Mouse (Mus musculus) limb, embryonic 13.5 days (tissue): ENCODE data around the gene Zbed4. TPM values are rescaled to one million over a fixed set of nuclear protein-coding genes. Genes with fewer than 3 reads are reported as not detected.

ENCODE experiments used
- ATAC-seq: fragments of 200-750 bp; cut with Nextera tagmentation; 2 replicates; pipeline ENCODE4 v1.8.0; 2017; ENCODE audit warnings: low read depth, moderate number of reproducible peaks, moderate TSS enrichment; ENCODE audit not compliant: low FRiP score
- H3K27ac ChIP-seq: fragments of 300-500 bp; sonication (generic); 2 replicates; pipeline ENCODE4 v1.5.1; 2015; ENCODE audit warnings: inconsistent platforms, mild to moderate bottlenecking, moderate library complexity
- H3K27me3 ChIP-seq: fragments of 300-500 bp; sonication (generic); 2 replicates; pipeline ENCODE4 v1.6.1; 2015; ENCODE audit warnings: mild to moderate bottlenecking, inconsistent platforms
- H3K36me3 ChIP-seq: fragments of 300-500 bp; sonication (generic); 2 replicates; pipeline ENCODE4 v1.6.1; 2015; ENCODE audit warnings: inconsistent platforms, mild to moderate bottlenecking, moderate library complexity
- H3K4me1 ChIP-seq: fragments of 300-500 bp; sonication (generic); 2 replicates; pipeline ENCODE4 v1.6.1; 2015; ENCODE audit warnings: inconsistent platforms
- H3K4me2 ChIP-seq: fragments of 300-500 bp; sonication (generic); replicated peaks from 2 replicates; pipeline ENCODE4 v1.6.1; 2015; ENCODE audit warnings: inconsistent platforms, mild to moderate bottlenecking, moderate library complexity
- H3K4me3 ChIP-seq: fragments of 300-500 bp; sonication (generic); 2 replicates; pipeline ENCODE4 v1.5.1; 2015; ENCODE audit warnings: moderate library complexity, mild to moderate bottlenecking, inconsistent platforms
- H3K9ac ChIP-seq: fragments of 300-500 bp; sonication (generic); 2 replicates; pipeline ENCODE4 v1.6.1; 2015; ENCODE audit warnings: mild to moderate bottlenecking, inconsistent platforms
- H3K9me3 ChIP-seq: fragments of 300-500 bp; sonication (generic); 2 replicates; pipeline ENCODE4 v1.6.1; 2016; ENCODE audit warnings: inconsistent platforms
- WGBS: fragments of 180-500 bp; shearing (Covaris S2); methylation state at CpG from one replicate; pipeline ENCODE4 v1.1.7; 2015; 5-methylcytosine and 5-hydroxymethylcytosine counted together
- polyA plus RNA-seq: library from polyadenylated mRNA; unstranded; fragments of >200 nt; fragmentation: Nextera tagmentation; extraction: Ambion mirVana; gene quantifications from 2 replicates; pipeline ENCODE4 v1.2.1, GENCODE M21; 2015

Gene Zbed4
- polyA plus RNA-seq, 1 experiment from 2014 or later = 18.2 TPM

DNA sequence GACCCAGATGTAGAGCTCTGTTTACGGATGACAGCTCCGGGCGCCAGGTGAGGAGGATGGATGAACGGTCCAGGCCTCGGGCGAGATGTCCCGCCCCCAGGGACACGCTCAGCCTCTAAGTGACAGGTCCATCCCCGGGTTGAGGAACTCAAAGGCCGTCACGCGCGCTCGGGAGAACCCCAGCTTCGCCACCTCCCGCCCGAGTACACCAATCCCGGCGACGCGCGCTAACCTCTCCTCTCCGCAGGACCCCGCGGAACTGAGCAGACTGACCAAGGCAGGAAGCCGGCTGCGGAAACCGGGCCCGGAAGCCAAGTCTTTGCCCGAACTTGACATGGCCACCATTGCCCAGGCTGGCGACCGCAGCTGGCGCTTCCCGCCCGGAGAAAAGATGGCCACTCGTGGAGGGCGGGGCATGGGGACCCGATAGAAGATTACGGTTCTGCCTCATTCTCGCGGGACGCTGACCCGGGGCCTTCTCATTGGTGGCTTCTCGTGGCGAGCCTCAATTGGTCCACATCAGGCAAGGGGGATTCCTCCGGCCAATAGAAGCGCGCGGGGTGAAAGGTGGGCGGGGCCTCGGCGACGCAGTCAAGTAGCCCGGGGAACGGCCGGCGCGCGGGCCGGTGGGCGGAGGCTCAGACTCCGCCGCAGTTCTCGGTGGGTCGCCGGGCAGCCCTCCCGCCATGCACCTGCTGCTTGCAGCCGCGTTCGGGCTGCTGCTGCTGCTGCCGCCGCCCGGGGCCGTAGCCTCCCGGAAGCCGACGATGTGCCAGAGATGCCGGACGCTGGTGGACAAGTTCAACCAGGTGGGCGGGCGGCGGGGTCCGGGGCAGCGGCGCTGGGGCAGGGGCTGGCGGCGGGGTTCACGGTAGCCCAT, 67.8 kb downstream of the Zbed4 start, which contains the start of the genes Alg12 and Creld2:
Alg12 (minus strand) TSS at position 293 of the 880 bp plus-strand sequence.
Creld2 (plus strand) TSS at position 621 of the 880 bp plus-strand sequence.
- peak within 1 kb of the TSS; percentile 86 for H3K4me3 ChIP-seq
- H3K4me1 ChIP-seq = peaks cover 21% of the 10 kb centered on the region
- peaks cover 53% of the 10 kb centered on the region for H3K36me3 ChIP-seq
- H3K27me3 ChIP-seq = no peaks in the 10 kb centered on the region
- H3K4me2 ChIP-seq = peak within 1 kb of the TSS; percentile 94
- no peaks in the 10 kb centered on the region for H3K9me3 ChIP-seq
- ATAC-seq = peak; percentile 98
- under 1% methylated on average over 88 of the region's 88 CpGs for WGBS
- peak within 1 kb of the TSS; percentile 59; the same call in 1 of the 2 replicates for H3K27ac ChIP-seq
- peak within 1 kb of the TSS; percentile 88 for H3K9ac ChIP-seq

DNA sequence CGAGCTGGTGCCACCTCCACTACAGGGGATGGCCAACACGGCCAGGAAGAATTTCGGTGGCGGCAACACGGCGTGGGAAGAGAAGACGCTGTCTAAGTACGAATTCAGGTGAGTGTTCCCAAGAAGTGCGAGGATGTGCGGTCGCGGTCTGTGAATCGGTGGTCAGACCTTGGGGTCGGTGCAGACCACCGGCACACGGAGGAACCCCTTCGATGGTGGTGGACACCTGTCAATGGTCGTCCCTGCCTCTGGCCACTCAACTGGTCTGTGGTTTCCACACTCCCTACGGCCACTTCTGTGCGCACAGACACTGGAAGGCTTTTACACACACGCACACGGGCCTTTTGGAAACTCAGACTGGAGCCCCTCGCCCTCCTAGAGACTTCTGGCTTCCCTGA, 68.4 kb downstream of the Zbed4 start:
- Histone ChIP-seq H3K9me3 (no peaks in the 10 kb centered on the region), H3K27me3 (no peaks in the 10 kb centered on the region), H3K4me2 (peak overlapping the region; percentile 94), H3K4me1 (peaks cover 21% of the 10 kb centered on the region), H3K9ac (peak overlapping the region; percentile 88), H3K4me3 (peak overlapping the region; percentile 86), H3K27ac (no peak overlapping the region), H3K36me3 (peaks cover 53% of the 10 kb centered on the region)
- 2% methylated on average over 23 of the region's 23 CpGs for WGBS
- ATAC-seq = no peak

DNA sequence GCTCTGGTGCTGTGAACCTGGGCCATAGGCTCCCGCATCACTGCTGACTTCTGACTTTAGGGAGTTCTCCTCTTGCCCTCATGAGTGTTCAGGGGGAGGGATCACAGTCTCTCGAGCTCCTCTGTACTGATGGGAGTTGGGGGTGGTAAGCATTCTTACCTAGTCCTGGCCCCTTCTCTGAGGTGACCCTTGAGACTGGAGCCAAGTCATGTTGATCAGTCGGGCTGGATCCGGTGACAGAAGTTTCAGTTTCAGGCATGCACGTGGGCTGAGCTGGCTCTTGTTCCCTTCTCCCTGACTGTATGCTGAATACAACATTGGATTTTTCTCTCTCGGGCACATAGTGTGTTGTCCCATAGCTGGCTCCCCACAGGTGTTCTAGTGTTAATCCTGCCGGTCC, 69.9 kb downstream of the Zbed4 start:
- ATAC-seq = no peak
- Histone ChIP-seq H3K9ac (peak overlapping the region; percentile 88; the same call in 1 of the 2 replicates), H3K4me3 (no peak overlapping the region), H3K27me3 (no peaks in the 10 kb centered on the region), H3K9me3 (no peaks in the 10 kb centered on the region), H3K4me1 (peaks cover 21% of the 10 kb centered on the region), H3K4me2 (no peak overlapping the region; the same call in 1 of the 2 replicates), H3K36me3 (peaks cover 53% of the 10 kb centered on the region), H3K27ac (no peak overlapping the region)
- 85% methylated on average over 7 of the region's 7 CpGs for WGBS

DNA sequence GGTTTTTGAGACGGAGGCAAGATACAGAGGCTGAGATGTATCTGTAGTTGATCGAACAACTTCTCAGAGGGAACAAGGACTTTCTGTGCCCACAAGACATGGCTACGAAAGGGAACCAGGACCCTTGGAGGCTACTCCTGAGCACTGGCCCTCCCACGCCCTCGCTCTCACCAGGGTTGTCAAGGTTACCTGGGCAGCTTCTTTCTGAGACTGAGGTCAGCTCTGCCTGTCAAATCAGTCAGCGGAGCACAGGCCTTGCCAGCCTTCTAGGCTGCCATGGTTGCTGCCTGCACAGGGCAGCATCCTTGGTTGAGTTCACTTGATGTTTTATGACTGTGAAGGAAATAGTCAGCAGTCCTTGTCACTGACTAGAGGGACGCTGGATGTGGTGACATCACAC, 71.1 kb downstream of the Zbed4 start:
- Histone ChIP-seq H3K36me3 (peaks cover 55% of the 10 kb centered on the region), H3K4me2 (no peak overlapping the region), H3K9ac (no peak overlapping the region), H3K9me3 (no peaks in the 10 kb centered on the region), H3K4me1 (peaks cover 21% of the 10 kb centered on the region), H3K27me3 (no peaks in the 10 kb centered on the region), H3K27ac (no peak overlapping the region), H3K4me3 (no peak overlapping the region)
- no peak for ATAC-seq
- WGBS = 93% methylated on average over 7 of the region's 7 CpGs

DNA sequence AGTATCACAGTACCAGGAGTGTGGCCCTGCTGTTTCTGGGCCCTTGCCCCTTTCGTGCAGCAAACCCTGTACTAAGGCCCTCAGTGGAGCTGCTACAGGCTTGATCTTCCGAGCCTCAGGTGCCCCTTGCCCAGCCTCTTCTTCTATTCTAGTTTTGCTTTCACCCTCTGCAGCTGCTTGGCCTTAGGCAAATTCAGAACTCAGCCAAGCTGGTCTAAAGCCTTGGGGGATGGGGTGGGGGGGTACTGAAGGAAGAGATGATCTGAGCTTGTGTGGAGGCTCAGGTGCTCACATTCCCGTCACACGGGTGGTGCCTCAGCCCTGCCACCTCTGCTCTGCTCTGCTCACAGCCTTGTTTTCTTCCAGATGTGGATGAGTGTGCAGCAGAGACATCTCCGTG, 71.9 kb downstream of the Zbed4 start:
- H3K36me3 ChIP-seq = peaks cover 55% of the 10 kb centered on the region
- 92% methylated on average over 5 of the region's 5 CpGs for WGBS
- no peaks in the 10 kb centered on the region for H3K27me3 ChIP-seq
- ATAC-seq = no peak
- H3K9ac ChIP-seq = no peak overlapping the region
- no peaks in the 10 kb centered on the region for H3K9me3 ChIP-seq
- no peak overlapping the region for H3K4me2 ChIP-seq
- no peak overlapping the region for H3K27ac ChIP-seq
- peaks cover 19% of the 10 kb centered on the region for H3K4me1 ChIP-seq
- no peak overlapping the region for H3K4me3 ChIP-seq

DNA sequence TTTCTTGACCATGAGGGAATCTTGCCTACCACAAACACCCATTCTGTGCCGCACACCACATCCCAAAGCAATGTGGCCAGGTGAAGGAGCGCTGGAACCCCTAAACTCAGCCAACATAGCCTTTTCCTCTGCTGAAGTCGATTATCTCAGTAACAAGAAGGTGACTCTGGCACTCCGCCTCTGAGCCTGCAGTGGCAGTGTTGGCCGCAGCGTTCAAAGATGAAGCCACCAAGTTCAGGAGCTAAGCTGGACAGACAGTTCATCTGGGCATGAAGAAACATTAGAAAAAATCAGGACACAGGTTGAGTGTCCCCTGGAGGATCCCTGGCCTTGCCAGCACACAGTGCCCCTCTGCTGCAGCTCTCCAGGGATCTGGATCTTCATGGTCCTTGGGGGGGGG, 76.0 kb downstream of the Zbed4 start:
- H3K9me3 ChIP-seq = no peaks in the 10 kb centered on the region
- no peak overlapping the region for H3K4me2 ChIP-seq
- H3K27ac ChIP-seq = no peak overlapping the region
- peaks cover 6% of the 10 kb centered on the region; the same call in 1 of the 2 replicates for H3K4me1 ChIP-seq
- no peaks in the 10 kb centered on the region for H3K27me3 ChIP-seq
- no peak overlapping the region for H3K9ac ChIP-seq
- H3K4me3 ChIP-seq = no peak overlapping the region
- H3K36me3 ChIP-seq = peaks cover 44% of the 10 kb centered on the region
- ATAC-seq = no peak
- 93% methylated on average over 6 of the region's 6 CpGs for WGBS

DNA sequence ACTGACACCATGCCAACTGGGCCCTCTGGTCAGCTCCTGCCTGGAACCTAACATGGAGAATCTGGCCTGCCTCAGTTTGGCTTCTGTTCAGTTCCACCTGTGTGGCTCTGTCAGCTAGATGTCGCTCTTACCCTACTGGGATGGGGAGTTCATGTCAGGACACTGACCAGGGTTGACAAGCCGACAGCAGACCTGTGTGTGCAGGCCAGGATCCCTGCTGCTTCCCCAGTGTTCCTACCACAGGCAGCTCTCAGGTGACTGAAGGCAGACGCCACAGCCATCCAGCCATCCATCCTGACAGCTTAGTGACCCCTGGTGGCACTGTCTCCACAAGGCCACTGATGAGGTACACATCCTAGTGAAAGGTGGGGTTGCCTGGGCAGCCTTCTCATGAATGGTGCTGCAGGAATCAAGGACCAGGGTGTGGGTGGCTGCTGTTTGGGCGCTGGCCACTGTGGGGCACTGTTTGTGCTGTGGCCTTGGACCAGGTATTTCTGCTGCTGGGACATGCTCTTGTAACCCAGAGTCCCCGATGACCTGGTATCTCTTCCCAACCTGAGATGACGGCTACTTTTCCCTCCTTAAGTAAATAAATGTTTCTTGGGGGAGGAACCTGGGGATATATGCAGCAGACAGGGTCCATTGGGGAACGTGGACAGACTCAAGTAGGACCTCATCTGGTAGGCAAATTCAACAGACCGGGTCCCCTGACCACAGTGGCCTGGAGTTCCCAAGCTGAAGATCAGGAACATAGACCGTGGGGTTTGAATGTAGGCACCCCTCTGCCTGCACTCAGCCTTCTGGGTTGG, 76.7 kb downstream of the Zbed4 start:
- H3K9me3 ChIP-seq = no peaks in the 10 kb centered on the region
- H3K9ac ChIP-seq = no peak overlapping the region
- no peak overlapping the region for H3K4me2 ChIP-seq
- peaks cover 37% of the 10 kb centered on the region for H3K36me3 ChIP-seq
- H3K27ac ChIP-seq = no peak overlapping the region
- 27% methylated on average over 9 of the region's 9 CpGs for whole genome bisulfite sequencing
- H3K4me1 ChIP-seq = peaks cover 6% of the 10 kb centered on the region; the same call in 1 of the 2 replicates
- H3K4me3 ChIP-seq = no peak overlapping the region
- peak; percentile 15; the same call in 1 of the 2 replicates for ATAC-seq
- H3K27me3 ChIP-seq = no peaks in the 10 kb centered on the region

DNA sequence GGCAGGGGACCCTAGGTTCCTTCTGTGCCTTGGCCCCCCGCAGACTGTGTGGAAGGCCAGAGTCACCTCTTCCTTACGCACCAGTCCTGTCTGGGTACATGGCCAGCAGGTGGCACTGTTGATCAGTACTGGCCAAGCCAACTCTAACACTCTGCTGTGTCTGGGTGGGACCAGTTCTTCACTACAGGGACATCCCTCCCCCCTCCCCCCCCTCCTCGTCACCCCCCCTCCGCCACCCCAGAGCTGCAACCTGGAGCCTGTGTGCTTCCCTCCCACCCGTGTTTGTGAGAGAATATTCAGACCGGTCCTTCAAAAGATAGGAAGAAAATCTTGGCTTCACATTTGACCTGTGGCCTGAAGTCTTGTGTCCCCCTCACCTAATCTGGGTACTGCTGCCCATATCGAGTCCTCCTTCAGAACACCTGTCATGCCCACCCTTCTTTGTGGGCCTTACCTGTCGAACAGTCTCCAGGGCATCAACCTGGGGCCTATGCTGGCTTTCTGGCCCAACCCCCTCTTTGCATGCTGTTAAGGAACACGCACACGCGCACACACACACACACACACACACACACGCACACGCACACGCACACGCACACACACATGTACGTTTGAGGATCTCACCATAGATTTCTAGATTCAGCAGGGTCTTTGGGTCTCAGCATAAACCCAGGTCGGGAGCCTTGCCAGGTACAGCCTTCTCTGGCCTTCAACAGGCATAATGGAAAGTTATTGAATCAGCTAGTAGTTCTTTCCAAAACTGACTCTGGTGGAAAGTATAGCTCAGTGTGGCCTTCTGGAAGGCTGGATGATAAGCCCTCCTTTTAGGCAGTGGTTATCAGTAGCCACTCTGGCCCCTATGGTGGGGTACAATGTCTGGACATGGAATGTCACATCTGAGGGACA, 77.6 kb downstream of the Zbed4 start:
- peak; percentile 84 for ATAC-seq
- Histone ChIP-seq H3K27me3 (no peaks in the 10 kb centered on the region), H3K9me3 (no peaks in the 10 kb centered on the region), H3K4me2 (no peak overlapping the region), H3K4me1 (peaks cover 6% of the 10 kb centered on the region; the same call in 1 of the 2 replicates), H3K9ac (0 out of 2 replicates have a peak overlapping the region, but pooled peaks have one; percentile 4), H3K4me3 (no peak overlapping the region), H3K27ac (no peak overlapping the region), H3K36me3 (peaks cover 28% of the 10 kb centered on the region)
- WGBS = 52% methylated on average over 17 of the region's 17 CpGs

DNA sequence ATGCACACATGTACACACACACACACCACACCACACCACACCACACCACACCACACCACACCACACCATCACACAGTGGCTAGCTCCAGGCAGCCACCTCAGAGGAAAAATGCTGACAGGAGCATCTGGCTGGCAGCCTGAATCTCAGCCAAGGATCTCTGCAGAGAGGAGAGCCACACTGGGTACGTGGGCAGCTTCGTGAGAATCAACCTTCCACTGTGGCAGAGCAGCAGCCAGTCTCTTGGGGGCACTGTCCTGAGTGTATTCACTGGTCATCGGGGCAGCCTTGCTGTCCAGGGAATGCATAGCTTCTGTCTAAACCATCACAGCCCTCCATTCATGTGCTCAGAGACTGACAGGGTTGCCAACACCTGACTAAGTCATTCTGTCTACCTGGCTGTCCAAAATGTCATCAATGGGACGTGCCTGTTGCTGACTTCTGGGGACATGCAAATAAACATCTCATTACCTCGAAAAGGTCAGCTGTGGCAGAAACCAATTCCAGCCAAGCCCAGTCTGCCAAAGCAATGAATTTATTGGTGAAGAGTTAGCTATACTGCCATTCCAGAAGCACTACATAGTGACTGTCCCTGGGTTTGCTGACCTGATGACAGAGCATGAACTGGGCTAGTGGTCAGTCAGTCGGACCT, 78.5 kb downstream of the Zbed4 start:
- Histone ChIP-seq H3K4me2 (no peak overlapping the region), H3K4me3 (no peak overlapping the region), H3K36me3 (peaks cover 19% of the 10 kb centered on the region), H3K9me3 (no peaks in the 10 kb centered on the region), H3K27ac (no peak overlapping the region), H3K4me1 (peaks cover 6% of the 10 kb centered on the region; the same call in 1 of the 2 replicates), H3K9ac (no peak overlapping the region; the same call in 1 of the 2 replicates), H3K27me3 (no peaks in the 10 kb centered on the region)
- WGBS = 73% methylated on average over 6 of the region's 6 CpGs
- ATAC-seq = no peak

DNA sequence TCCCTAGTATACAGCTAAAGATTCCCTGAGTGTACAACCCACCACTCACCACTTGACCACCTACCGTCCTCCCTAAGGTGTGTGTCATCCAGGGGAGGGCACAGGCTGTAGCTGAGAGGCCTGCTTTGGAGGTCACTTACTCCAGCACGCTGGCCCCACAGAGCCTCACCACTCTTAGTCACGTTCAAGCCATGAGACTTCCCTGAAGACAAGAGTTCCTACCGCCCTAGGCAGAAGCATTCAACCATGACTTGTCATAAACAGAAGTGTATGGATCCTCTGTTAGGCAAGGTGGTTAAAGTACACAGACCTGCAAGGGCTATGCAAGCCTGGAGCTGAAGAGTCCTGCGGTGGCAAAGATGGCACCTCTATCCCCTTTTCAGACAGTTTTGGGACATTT, 79.2 kb downstream of the Zbed4 start:
- Histone ChIP-seq H3K9me3 (no peaks in the 10 kb centered on the region), H3K36me3 (peaks cover 12% of the 10 kb centered on the region), H3K4me3 (no peak overlapping the region), H3K27ac (no peak overlapping the region), H3K4me2 (no peak overlapping the region), H3K4me1 (peaks cover 6% of the 10 kb centered on the region; the same call in 1 of the 2 replicates), H3K27me3 (no peaks in the 10 kb centered on the region), H3K9ac (no peak overlapping the region)
- no peak for ATAC-seq
- WGBS = 79% methylated on average over 5 of the region's 5 CpGs

DNA sequence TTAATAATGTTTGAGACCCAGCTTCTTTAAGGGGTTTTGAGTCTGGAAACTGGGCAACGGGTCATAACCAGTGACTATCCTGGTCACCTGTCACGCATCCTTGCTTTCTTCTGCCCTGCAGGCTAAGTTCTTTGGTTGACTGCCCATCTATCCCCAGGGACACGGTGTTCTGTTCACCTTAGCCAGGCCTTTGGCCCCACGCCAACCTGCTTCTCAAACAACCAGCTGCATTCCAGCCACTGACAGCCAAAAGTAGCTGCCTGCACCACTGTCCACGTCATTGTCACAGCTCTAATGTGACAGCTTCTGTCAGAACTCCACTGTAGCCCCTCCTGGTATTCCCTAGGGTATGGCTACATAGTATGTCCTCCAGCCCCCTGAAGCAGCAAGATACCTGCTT, 80.0 kb downstream of the Zbed4 start:
- Histone ChIP-seq H3K9me3 (no peaks in the 10 kb centered on the region), H3K4me3 (no peak overlapping the region), H3K4me1 (peaks cover 6% of the 10 kb centered on the region; the same call in 1 of the 2 replicates), H3K9ac (no peak overlapping the region; the same call in 1 of the 2 replicates), H3K4me2 (no peak overlapping the region), H3K27me3 (no peaks in the 10 kb centered on the region), H3K27ac (no peak overlapping the region), H3K36me3 (0 out of 2 replicates have a peak, but pooled peaks cover 4% of the 10 kb centered on the region)
- 66% methylated on average over 5 of the region's 5 CpGs for WGBS
- ATAC-seq = no peak
